Mouse (Mus musculus): Measurements from ENCODE around the gene Dok3.

The Dok3 gene

GRCm38 (mm10) chr13:55540933-55541332, 11.8 kb upstream of the Dok3 start:
- DNase-seq (ENCODE audit: low read depth, low spot score) = no peak

GRCm38 (mm10) chr13:55536194-55537175, 7.4 kb upstream of the Dok3 start, which contains the start of gene Ddx41:
Ddx41 (minus strand) TSS chr13:55536658.
- peak; percentile 99 for DNase-seq (ENCODE audit: low read depth, low spot score)

GRCm38 (mm10) chr13:55535796-55536193, 6.7 kb upstream of the Dok3 start:
- DNase-seq (ENCODE audit: low read depth, low spot score) = no peak

- no peak for DNase-seq (ENCODE audit: low read depth, low spot score)
Measured at GRCm38 (mm10) chr13:55535191-55535590, 6.1 kb upstream of the Dok3 start.

- DNase-seq (ENCODE audit: low read depth, low spot score) = no peak
Measured at GRCm38 (mm10) chr13:55527834-55528772, 993 bp downstream of the Dok3 start.

GRCm38 (mm10) chr13:55527212-55527611, 1.9 kb downstream of the Dok3 start:
- no peak for DNase-seq (ENCODE audit: low read depth, low spot score)

GRCm38 (mm10) chr13:55525733-55526553, 3.2 kb downstream of the Dok3 start:
- no peak for DNase-seq (ENCODE audit: low read depth, low spot score)

- no peak for DNase-seq (ENCODE audit: low read depth, low spot score)
Measured at GRCm38 (mm10) chr13:55523951-55524600, 5.0 kb downstream of the Dok3 start.

- DNase-seq (ENCODE audit: low read depth, low spot score) = no peak
Measured at GRCm38 (mm10) chr13:55523278-55523677, 5.8 kb downstream of the Dok3 start.

GRCm38 (mm10) chr13:55522730-55523129, 6.4 kb downstream of the Dok3 start:
- no peak for DNase-seq (ENCODE audit: low read depth, low spot score)

GRCm38 (mm10) chr13:55519606-55520005, 9.5 kb downstream of the Dok3 start:
- no peak for DNase-seq (ENCODE audit: low read depth, low spot score)

GRCm38 (mm10) chr13:55516955-55517354, 12.1 kb downstream of the Dok3 start:
- DNase-seq (ENCODE audit: low read depth, low spot score) = peak; percentile 60

- DNase-seq (ENCODE audit: low read depth, low spot score) = no peak
Measured at GRCm38 (mm10) chr13:55513828-55514227, 15.3 kb downstream of the Dok3 start.

GRCm38 (mm10) chr13:55513111-55513748, 15.9 kb downstream of the Dok3 start, which contains the start of gene Pdlim7:
Pdlim7 (minus strand) TSS chr13:55513676.
- DNase-seq (ENCODE audit: low read depth, low spot score) = peak; percentile 74

GRCm38 (mm10) chr13:55512379-55513031, 16.6 kb downstream of the Dok3 start:
- DNase-seq (ENCODE audit: low read depth, low spot score) = no peak

GRCm38 (mm10) chr13:55511492-55511861, 17.6 kb downstream of the Dok3 start:
- no peak for DNase-seq (ENCODE audit: low read depth, low spot score)

- DNase-seq (ENCODE audit: low read depth, low spot score) = no peak
Measured at GRCm38 (mm10) chr13:55510668-55511491, 18.2 kb downstream of the Dok3 start.

- DNase-seq (ENCODE audit: low read depth, low spot score) = no peak
Measured at GRCm38 (mm10) chr13:55510332-55510667, 18.8 kb downstream of the Dok3 start.

GRCm38 (mm10) chr13:55508531-55508930, 20.6 kb downstream of the Dok3 start:
- no peak for DNase-seq (ENCODE audit: low read depth, low spot score)

Measured in WW6 (cell line).